Mouse (Mus musculus) ES-Bruce4 (cell line): ENCODE measurements around the gene Zfp512. TPM values are rescaled to one million over a fixed set of nuclear protein-coding genes. Genes with fewer than 3 reads are reported as not detected.

Experiments used
- H3K27ac ChIP-seq: 2 replicates; pipeline ENCODE4 v1.5.1; 2012; ENCODE audit warnings: low read length, inconsistent platforms; ENCODE audit not compliant: insufficient read depth
- H3K27me3 ChIP-seq: 2 replicates; pipeline ENCODE4 v1.6.1; 2012; ENCODE audit warnings: mild to moderate bottlenecking, low read length, inconsistent platforms; ENCODE audit not compliant: control insufficient read depth, poor library complexity, insufficient read depth, severe bottlenecking
- H3K36me3 ChIP-seq: 2 replicates; pipeline ENCODE4 v1.6.1; 2012; ENCODE audit warnings: inconsistent platforms, mild to moderate bottlenecking, low read length, moderate library complexity; ENCODE audit not compliant: control insufficient read depth, poor library complexity, insufficient read depth, severe bottlenecking
- H3K4me1 ChIP-seq: one replicate; pipeline ENCODE4 v1.8.1; 2011; ENCODE audit warnings: low read length; ENCODE audit not compliant: control insufficient read depth, insufficient read depth
- H3K4me3 ChIP-seq: 2 replicates; pipeline ENCODE4 v1.5.1; 2011; ENCODE audit warnings: low read depth, mild to moderate bottlenecking, low read length
- H3K9ac ChIP-seq: 2 replicates; pipeline ENCODE4 v1.6.1; 2012; ENCODE audit warnings: low read depth, mild to moderate bottlenecking, inconsistent platforms; ENCODE audit not compliant: poor library complexity, severe bottlenecking
- H3K9me3 ChIP-seq: replicated peaks from 2 replicates; pipeline ENCODE4 v1.6.1; 2012; ENCODE audit warnings: mild to moderate bottlenecking, low read length, inconsistent platforms; ENCODE audit not compliant: control insufficient read depth, poor library complexity, insufficient read depth, severe bottlenecking
- CTCF ChIP-seq: IDR thresholded peaks from one replicate; pipeline ENCODE4 v1.8.1; 2011; ENCODE audit warnings: low read depth, low read length
- EP300 ChIP-seq: IDR thresholded peaks from 2 replicates; pipeline ENCODE4 v1.6.1; 2011; ENCODE audit warnings: low read depth, low read length; ENCODE audit not compliant: insufficient read depth
- POLR2A ChIP-seq: IDR thresholded peaks from one replicate; pipeline ENCODE4 v1.8.1; 2011; ENCODE audit warnings: low read length; ENCODE audit not compliant: insufficient read depth
- polyA plus RNA-seq: library from polyadenylated mRNA; stranded (reverse); fragments of >200 nt; gene quantifications from 2 replicates; pipeline ENCODE4 v1.2.4, GENCODE M21; 2011; ENCODE audit warnings: low read depth; ENCODE audit not compliant: missing spikeins, insufficient read depth, insufficient read length

Gene Zfp512
- polyA plus RNA-seq, 1 experiment, result 55.9 TPM

DNA sequence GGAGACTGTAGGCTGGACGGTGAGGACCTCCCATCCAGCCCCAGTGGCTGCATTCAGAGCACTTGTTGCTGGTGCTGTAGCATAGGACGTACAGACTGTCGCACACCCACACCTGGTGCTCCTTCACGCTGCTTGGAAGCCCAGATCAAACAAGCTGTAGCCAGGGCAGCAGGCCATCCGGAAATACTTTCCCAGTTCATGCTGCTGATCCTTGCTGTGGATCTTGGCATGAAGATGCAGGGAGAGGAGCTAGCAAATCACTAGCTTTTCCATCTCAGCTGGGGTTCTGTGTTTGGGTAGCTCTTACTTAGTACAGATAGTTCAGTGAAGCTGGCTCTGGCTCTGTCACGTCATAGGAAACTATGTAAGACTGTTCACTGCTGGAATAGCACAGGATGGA is 17.5 kb downstream of the Zfp512 start:
- no peaks in the 10 kb centered on the region for H3K9me3 ChIP-seq
- no peak for TF ChIP-seq EP300
- TF ChIP-seq CTCF, result no peak
- TF ChIP-seq POLR2A, result no peak
- H3K9ac ChIP-seq, result no peak overlapping the region
- H3K27ac ChIP-seq, result no peak overlapping the region
- no peaks in the 10 kb centered on the region for H3K4me1 ChIP-seq
- H3K27me3 ChIP-seq, result no peaks in the 10 kb centered on the region
- H3K4me3 ChIP-seq, result no peak overlapping the region
- H3K36me3 ChIP-seq, result peaks cover 23% of the 10 kb centered on the region

DNA sequence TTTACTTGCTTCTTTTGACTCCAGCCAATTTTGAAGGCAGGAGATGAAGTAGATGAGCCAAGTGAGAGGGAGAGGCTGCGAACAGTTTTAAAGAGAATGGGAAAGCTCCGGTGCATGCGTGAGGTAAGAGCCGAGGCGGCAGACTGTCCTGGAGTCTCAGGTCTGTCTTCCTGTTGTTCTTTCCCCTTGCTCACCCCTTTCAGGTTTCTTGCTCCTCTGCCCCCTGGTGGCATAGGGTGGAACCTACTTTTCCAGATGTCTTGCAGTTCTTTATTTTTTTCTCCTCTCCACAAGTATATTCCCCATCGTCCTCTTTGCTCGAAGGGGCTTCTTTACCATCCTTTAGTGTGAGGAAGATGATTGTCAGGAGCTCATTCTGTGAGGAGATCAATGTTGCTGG is 18.1 kb downstream of the Zfp512 start:
- Histone ChIP-seq H3K9ac (no peak overlapping the region), H3K9me3 (no peaks in the 10 kb centered on the region), H3K27ac (no peak overlapping the region), H3K4me3 (no peak overlapping the region), H3K4me1 (no peaks in the 10 kb centered on the region), H3K36me3 (peaks cover 22% of the 10 kb centered on the region), H3K27me3 (no peaks in the 10 kb centered on the region)
- TF ChIP-seq POLR2A (no peak), CTCF (peak; percentile 48), EP300 (no peak)

DNA sequence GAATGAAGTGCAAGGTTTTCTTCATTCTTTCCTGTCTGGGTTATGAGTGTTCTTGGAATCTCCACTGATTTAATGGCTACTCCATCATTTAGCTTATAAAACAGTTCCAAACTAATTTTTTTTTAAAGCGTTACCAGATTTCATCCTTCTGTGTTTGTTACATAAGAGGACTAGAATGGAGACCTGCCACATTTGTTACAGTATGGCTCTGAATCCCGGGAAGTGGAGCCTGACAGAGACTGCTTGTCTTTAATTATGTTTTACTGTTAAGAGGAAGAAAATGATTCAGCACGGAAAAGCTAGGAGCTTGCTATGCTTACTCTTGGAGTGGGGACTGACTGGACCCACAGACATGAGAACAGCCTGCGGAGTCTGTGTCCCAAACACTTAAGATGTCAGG is 28.3 kb downstream of the Zfp512 start:
- no peaks in the 10 kb centered on the region for H3K4me1 ChIP-seq
- peaks cover 34% of the 10 kb centered on the region for H3K36me3 ChIP-seq
- TF ChIP-seq POLR2A (no peak), EP300 (no peak), CTCF (no peak)
- H3K27ac ChIP-seq, result no peak overlapping the region
- H3K27me3 ChIP-seq, result no peaks in the 10 kb centered on the region
- H3K9me3 ChIP-seq, result no peaks in the 10 kb centered on the region
- no peak overlapping the region for H3K4me3 ChIP-seq
- no peak overlapping the region for H3K9ac ChIP-seq

DNA sequence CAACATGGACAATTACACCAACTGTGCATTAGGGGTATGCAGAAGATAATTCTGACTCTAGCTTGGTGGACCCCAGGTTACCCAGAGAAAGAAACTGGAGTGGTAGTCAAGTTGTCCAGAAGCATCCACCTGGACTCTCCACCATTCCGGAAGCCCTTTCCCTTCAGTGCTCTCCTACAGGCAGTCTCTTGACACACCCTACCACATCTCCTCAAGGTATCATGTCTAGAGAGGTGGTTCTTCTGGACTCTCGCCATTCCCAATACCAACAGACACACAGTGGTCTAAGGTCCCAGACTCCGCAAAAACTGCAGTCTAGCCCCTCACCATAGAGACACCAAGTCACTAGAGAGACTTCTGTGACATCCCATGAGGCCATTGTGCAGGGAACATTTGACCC is 33.2 kb downstream of the Zfp512 start, which contains the start of gene 4930548H24Rik:
4930548H24Rik (plus strand) TSS at position 301 of the 400 bp plus-strand sequence.
- Histone ChIP-seq H3K9ac (no peak within 1 kb of the TSS), H3K9me3 (peaks cover 5% of the 10 kb centered on the region), H3K4me1 (peaks cover 1% of the 10 kb centered on the region), H3K27ac (no peak within 1 kb of the TSS), H3K4me3 (no peak within 1 kb of the TSS), H3K36me3 (peaks cover 43% of the 10 kb centered on the region), H3K27me3 (no peaks in the 10 kb centered on the region)
- TF ChIP-seq EP300, result no peak
- no peak for TF ChIP-seq POLR2A
- no peak for TF ChIP-seq CTCF

DNA sequence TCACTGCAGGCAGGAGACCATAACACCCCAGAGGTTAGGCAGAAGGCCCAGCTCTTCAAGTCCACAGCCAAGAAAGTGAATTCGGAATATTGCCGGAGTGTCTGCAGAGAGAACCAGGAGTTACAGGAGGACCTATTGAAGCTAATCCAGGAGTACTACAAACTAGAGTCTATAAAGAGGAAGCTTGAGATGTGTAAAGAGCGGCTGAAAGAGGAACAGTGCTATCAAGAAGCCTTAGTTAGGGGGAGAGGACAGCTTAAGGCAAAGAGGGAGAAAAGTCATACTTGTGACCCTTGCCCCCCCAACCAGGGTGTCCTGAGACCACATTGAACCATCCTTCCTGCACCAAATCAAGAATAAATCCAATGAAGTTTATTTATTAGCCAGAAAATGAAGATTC is 35.7 kb downstream of the Zfp512 start:
- Histone ChIP-seq H3K27ac (peak overlapping the region; percentile 96), H3K36me3 (peaks cover 27% of the 10 kb centered on the region), H3K9me3 (peaks cover 5% of the 10 kb centered on the region), H3K4me3 (peak overlapping the region; percentile 81), H3K9ac (peak overlapping the region; percentile 80), H3K27me3 (no peaks in the 10 kb centered on the region), H3K4me1 (peaks cover 1% of the 10 kb centered on the region)
- TF ChIP-seq POLR2A (no peak), CTCF (no peak), EP300 (no peak)

DNA sequence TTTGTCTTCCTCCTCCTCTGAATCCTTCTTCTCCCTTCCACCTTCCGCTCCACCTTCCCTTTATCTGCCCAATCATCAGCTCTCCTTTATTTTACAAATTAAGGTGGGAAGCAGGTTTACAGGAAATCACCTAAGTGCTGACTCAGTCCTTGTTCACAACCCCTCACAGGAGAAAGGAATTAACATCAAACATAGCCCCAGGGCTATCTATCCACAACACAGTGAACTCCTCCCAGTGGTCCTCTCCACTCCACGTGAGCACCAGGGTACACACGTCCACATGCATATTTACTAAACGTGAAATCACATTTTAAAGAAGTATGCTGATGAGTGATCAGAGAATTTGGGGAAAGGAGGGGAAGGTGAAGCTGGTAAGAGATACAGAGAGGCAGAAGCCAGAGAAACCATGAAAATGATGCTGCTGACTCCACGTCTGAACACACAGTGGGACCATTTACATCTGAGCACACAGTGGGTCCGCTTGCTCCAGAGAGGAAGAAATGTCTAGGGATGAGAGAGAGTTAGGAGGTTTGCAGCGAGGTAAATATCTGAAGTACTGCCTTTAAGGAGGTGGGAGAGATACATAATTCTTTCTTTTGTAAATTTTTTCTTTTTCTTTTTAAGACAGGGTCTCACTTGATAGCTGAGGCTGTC is 37.0 kb downstream of the Zfp512 start:
- H3K27ac ChIP-seq, result peak overlapping the region; percentile 98
- peak overlapping the region; percentile 82 for H3K4me3 ChIP-seq

More for the DNA sequence above, 37.0 kb downstream of the Zfp512 start:
- Histone ChIP-seq H3K4me1 (peaks cover 1% of the 10 kb centered on the region), H3K36me3 (peaks cover 23% of the 10 kb centered on the region), H3K9me3 (peaks cover 5% of the 10 kb centered on the region), H3K27me3 (no peaks in the 10 kb centered on the region), H3K9ac (peak overlapping the region; percentile 80)
- no peak for TF ChIP-seq CTCF
- TF ChIP-seq POLR2A, result peak; percentile 61
- TF ChIP-seq EP300, result peak; percentile 76
